Mouse (Mus musculus): ENCODE measurements around the gene Hmbs.

Gene Hmbs

GRCm38 (mm10) chr9:44287003-44287400 is 57.0 kb downstream of the Hmbs start:
- DNase-seq = no peak
